Mouse (Mus musculus) ES-Bruce4 (cell line): ENCODE measurements at regions not wholly inside any gene's neighbourhood (a gene's known extent, or its start where the extent isn't known, plus 50 kb on each side); places are given as distances from the start of the nearest gene placed in this dataset.

Experiments
- CTCF ChIP-seq: IDR thresholded peaks from one replicate; pipeline ENCODE4 v1.8.1; 2011; ENCODE audit warnings: low read depth, low read length
- EP300 ChIP-seq: IDR thresholded peaks from 2 replicates; pipeline ENCODE4 v1.6.1; 2011; ENCODE audit warnings: low read depth, low read length; ENCODE audit not compliant: insufficient read depth
- POLR2A ChIP-seq: IDR thresholded peaks from one replicate; pipeline ENCODE4 v1.8.1; 2011; ENCODE audit warnings: low read length; ENCODE audit not compliant: insufficient read depth

GRCm38 (mm10) chr7:83197490-83197889 is 330.4 kb downstream of the Mex3b start:
- TF ChIP-seq POLR2A (no peak), CTCF (no peak), EP300 (no peak)
